Mouse (Mus musculus): ENCODE measurements around the gene Gfral. TPM values are rescaled to one million over a fixed set of nuclear protein-coding genes. Genes with fewer than 3 reads are reported as not detected.
A peak's percentile ranks its signal among the peaks of the same experiment; 100 is the strongest.
"Not testable (repeated sequence)": the region's sequence is repeated elsewhere in the genome, so short reads cannot be mapped to it uniquely, and the experiment has no call there.

The Gfral gene
- not detected for polyA plus RNA-seq (2017; shearing (Covaris generic))

DNA sequence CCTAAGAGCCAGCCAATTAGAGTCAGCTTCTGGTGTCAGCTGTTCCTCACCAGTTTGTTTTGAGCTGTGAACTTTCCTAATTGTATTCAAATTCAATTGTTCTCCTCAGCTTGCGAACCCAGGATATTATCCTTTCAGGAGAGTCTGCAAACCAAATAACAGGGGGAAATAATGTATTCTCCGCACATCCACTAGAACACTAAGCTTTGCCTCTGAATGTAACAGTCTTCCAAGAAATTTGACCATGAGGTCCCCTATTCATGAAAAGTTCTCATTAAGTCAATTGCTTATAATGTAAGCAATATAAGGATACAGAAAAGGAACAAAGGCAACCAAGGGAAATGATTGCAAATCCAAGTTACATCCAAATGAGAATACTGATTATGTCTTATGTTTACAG, at the start of gene Gfral:
Gfral (minus strand) TSS at position 101 of the 400 bp plus-strand sequence.
- ATAC-seq, result no peak

DNA sequence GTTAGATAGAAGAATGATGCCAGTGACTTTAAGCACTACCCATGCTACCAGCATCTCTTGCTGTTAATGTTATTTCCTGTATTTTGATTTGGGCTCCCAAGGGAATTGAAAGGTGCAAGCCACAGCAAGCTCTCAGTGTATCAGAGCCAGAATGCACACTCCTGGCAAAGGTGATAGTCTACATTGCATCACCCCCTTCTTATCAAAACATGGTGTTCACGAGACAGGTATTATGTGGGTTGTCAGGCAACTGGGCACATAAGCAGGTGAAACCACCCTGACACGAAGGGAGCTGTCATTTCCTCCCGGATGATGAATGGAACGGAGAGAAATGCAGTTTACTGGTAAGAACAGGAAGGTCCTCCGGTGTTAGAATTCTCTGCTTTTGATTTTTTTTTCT, 44.3 kb upstream of the Gfral start:
- no peak for ATAC-seq

DNA sequence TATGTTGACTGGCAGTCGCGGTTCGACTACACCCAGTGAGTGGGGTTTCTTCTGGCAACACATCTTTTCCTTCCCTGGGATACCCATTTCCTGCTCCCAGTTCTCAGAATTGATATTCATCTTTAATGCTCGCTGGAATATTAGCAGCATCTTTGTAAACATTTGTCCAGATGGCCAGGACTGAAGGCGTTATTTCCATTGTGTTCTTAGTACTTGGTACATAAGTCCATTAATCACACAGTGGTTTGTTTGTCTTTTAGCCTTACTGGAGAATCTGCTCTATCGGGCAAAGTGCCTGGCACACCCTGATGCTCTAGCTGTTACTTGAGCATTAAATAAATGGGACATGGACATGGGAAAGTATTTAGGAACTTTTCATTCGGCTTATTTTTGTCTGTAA, 39.1 kb upstream of the Gfral start:
- ATAC-seq, result no peak

DNA sequence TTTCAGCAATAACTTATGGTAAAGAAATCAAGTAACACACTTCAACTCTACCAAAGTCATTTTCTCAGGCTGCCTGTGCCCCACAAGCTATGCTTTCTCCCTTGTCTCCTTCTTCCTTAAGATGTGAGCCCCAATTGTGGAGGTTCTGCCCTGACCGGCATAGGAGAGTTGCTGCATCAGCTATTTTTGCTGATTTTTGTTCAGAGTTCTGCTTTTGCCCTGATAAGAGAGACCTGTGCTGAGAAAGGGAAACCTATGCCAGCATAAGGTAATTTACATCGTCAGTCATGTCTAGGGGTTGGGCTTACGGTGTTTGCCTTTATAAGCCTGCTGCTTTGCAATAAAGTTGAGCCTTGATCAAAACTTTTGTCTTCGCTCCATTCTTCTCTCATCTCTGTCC, 38.7 kb upstream of the Gfral start:
- ATAC-seq, result no peak

DNA sequence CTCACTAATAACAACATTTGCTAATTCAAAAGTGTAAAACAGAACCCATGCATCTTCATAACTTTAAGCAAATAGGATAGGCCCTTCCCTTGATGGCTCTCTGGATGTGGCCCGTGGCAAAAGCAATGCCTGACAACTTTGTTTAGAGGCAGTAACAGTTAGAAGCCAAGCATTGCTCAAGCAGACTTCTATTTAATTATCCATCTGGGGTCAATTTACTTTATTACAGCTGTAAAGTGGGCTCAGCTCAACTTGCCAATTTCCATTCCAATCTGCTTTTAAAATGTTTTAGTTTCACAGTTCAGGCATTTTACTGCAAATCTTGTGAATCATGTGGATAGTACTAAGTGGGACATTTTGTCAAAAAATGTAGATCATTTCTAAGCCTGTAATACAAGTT, 28.9 kb upstream of the Gfral start:
- no peak for ATAC-seq

DNA sequence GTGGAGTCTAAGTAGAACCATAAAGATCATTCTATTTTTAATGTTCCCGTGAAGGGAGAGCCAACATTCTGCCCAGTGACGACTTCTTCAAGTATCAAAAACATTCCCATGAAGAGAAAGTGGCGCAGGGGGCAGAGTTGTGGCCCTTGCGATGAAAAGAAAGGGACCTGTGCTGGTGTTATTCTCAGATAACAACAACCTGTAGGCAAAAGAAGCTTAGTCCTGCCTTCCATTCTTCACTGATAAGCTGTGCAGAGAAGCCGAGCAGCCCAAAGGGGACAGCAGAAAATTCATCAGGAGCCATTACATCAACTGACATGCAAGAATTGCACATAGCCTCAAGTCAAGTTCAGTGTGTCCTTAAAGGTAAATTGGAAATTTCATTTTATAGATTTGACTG, 24.5 kb upstream of the Gfral start:
- ATAC-seq, result no peak

DNA sequence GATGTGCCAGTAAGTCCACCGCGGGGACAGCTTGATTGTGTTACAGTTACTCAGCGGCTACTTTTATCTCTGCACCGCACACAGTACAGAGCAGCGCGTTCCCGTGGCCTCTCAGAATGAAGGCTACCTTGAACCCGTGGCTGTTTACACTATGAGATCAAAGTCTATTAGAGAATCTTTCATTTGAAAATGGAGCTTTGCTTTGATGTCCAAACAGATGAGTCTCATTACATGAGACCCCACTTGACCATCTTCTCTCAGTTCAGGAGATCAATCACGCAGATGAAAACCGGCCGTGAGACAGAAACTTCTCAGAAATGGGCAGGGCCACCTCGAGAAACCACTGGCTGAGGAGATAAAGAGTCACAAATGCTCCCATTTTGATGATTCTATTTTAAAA, 23.8 kb upstream of the Gfral start:
- ATAC-seq, result no peak

DNA sequence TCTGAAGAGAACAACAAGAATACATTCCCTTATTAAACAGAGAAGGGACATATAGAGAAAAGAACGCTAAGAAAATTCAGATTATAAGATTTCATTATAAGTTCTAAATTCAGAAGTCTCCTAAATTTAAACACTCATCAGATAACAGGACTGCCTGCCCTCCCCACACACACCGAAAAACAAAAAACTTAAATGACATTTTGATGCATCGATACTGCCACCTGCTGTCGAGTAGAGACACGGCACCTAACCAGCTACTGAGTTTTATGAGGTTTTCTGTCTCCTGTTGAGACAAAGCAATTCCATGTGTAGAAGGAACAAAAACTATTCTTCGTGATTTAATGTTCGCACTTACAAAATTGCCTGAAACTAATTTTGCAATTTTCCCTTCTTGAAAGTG, 23.2 kb upstream of the Gfral start:
- peak; percentile 54 for ATAC-seq

DNA sequence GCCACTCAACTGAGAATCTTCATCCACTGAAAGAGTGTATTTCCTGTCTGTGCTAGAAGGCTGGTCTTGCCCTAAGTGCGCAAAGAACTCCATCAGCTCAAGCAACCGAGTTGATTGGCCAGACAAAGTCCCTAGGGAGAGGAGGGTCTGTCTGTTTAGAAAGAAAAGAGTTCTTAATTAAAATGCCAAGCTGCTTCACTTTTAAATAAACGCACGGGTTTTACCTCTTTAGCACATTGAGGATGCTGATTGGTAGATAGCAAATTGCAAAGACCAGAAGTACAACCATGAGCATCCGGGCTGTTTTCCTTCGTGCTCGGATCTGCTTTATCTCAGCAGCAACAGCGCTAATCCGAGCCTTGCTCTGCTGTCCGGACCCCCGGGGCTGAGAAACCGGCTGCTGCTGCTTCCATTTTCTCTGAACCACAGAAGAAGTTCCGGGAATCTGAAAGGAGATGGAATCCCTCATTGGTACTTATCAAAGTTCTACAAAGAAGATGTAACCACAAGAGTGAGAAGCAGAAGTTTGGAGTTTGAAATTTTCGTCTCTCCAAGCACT, 22.6 kb upstream of the Gfral start:
- ATAC-seq, result peak; percentile 53

DNA sequence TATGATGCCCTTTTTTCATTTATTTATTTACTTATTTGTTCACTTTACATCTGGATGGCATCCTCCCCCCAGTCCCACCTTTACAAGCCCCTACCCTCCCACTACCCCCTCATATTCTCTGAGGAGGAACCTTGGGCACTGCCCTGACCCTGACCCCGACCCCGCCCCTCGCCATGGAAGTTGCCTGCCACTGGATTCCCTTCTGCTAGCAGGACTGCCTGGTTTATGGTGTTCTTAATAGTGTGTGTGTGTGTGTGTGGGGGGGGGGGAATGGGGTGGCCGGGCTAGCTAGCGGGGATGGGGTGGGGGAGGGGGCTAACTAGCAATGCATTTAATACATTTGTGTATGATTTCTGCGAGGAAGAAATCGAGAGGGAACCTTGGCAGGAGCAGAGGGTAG, 21.4 kb upstream of the Gfral start:
- no peak for ATAC-seq

DNA sequence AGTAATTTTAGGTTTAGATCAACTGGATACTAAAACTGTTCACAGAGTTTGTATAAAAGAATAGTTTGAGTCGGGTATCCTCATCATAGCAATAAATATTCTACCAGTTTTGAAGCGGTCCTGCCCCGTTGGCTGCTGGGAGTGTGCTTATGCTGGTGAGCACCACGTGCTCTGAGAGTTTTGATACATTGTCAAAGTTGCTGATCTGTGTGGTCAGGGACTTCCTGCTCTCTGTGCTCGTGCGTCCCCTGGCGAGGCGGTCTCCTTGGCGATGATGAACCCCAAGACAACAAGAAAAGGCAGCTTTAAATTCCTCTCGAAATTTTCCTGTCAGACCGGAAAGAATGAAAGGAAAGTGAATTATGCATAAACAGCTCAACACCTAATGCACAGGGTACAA, 16.9 kb upstream of the Gfral start:
- ATAC-seq, result peak; percentile 67

DNA sequence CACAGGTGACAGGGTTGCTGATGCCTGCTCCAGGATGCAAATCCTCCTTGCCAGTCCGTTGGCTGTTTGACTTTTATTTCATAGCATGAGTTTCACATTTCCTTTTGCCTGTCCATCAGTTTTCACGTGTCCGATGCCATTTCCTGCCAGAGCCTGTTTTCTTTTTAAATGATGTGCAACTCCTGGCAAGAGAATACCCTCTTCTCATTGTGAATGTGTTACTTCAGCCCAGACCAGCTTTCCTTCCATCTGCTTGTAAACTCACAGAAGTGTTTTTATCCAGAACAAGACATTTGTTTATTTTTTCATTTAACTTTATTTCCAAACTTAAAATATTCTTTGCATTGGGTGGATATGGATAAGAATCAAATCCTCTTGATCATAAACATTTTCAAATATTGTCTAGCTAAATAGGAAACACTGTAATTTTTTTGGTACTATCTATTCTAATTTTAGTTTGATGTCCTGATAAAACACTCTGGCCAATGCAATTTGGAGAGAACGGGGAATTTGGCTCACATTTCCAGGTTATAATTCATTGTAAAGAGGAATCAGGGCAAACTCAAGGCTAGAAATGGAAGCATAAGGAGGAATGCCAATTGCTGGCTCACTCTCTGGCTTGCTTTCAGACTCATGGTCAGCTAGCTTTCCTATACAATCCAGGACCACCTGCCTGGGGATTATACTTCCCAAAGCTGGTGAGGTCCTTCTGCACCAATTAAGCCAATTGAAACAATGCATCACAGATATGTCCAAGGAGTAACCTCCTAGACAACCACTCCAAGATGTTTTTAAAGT, 3.9 kb upstream of the Gfral start:
- ATAC-seq, result no peak

DNA sequence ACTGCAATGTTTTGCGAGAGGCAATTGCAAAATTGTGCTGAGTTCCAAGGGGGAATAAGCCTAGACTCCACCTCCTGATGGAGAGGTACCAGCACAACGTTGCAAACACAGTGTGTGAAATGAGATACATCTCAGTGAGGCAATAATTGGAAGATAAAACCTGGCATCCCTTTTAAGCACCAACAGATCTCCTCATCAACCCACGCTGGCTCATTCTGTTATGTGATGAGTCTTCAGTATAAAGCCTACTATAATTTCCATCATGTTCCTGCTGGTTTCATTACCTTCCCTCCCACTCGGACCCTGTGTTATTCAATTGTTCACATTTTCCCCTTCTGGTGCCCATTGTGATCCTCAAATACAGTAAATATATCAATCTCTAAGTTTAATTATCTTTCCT, 1.2 kb upstream of the Gfral start:
- ATAC-seq, result no peak

DNA sequence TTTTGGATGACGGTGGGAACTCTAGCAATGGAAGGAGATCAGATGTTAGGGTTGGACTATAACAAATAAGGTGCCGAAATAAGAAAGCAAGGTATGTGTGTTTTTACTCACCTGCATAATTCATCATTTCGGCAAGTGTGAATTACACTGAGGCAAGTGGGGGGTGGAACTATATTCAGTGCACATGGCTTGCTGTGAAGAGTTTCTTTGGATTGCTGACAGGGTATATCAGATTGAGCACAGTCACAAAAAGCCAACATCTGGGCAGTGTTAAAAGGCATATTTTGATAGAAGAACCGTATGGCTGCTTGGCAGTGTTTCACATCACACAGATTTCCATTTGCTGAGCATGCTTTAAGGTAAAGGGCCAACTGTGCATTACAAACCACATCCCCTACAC, 16.5 kb downstream of the Gfral start:
- no peak for ATAC-seq

DNA sequence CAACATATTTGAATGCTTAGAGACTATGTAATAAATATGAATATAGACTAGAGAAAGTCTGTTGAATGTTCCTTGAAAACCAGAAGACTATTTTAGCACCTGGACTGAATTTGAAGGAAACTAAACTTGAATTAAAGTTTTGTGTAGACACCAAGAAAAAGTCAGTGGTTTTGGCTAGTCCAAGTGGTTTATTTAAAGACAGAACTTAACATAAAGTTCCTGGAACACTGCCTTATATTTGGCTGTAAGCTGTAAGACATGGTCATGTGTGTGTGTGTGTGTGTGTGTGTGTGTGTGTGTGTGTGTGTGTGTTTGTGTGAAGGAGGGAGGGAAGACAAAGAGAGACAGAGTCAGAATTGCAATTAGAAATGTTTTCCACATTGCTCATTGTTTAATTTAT, 34.2 kb downstream of the Gfral start:
- no peak for ATAC-seq

DNA sequence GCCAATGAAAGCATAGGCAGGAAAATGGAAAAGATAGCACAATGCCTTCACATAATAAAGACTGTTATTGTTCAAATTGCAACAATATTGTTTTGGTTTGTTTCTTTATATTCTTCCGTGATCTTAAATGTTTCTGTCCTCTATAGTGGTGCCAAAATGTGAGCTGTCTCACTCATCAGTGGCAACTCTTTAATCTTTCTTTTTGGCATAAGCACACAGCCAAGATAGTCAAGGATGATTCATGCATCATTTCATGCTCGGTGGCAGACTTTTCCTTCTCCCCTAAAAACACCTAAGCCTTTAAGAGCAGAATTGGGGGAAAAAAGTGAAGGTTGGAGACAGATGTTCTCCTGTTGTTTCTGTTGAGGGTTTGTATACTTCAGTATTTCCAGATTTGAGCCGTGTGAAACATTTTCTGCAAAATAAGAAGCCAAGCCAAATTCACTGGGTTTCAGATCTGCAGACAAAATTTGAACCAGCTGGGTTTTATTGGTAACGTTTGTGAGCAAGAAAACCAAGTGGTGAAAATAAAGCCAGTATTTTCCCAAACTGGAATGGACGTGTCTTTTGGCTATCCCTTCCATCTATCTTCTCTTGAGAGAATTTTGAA, 40.7 kb downstream of the Gfral start:
- ATAC-seq, result no peak

DNA sequence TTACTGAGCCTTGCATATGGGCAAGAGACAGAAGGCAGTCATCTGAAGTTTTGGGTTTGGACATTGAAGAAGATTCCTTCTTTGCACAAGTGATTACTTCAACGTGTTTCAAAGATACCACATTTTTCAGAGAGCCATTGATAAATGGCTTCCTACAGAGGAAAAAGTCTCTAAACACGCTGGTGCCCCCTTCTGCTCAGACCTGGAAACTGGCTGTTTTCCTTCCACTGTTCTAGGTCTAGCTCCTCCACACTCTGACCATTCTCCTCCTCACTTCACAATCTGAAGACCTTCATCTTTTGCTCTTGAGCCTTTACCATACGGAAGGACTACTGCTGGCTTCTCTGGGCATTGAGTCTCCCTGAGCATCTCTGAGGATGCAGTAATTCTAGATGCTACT, 45.1 kb downstream of the Gfral start:
- no peak for ATAC-seq

DNA sequence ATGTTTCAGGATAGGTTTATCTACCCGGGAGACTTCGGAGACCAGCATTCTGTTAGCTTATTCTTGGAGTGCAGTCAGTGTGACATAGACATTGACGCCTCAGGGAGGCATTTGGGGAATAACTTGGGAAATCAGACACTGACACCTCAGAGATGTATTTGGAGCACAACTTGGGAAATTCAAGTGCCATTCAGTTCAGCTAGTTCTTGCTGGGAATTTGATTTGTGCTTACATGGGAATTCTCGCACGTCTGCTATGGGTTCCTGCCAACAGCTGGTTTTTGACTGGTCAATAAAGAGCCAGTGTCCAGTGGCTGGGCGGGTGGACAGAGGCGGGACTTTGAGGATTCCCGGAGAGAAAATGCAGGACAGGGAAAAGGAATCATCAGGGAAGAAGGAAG, 51.0 kb downstream of the Gfral start:
- no peak for ATAC-seq

DNA sequence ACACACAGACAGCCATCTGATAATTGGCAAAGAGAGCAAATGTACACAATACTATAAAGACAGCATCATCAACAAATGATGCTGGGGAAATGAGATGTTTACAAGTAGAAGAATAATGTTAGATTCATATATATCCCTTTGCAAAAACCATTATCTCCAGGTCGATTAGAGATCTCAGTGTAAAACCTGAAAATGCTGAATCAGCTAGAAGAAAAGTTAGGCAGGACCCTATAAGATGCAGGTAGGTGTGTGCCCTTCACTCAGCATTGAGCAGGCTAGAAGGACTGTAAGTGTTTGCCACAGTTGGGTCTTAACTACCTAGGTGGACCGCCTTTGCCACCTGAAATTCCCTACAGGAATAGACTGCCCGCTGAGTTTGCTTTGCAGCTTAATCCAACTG, 67.9 kb downstream of the Gfral start:
- no peak for ATAC-seq

DNA sequence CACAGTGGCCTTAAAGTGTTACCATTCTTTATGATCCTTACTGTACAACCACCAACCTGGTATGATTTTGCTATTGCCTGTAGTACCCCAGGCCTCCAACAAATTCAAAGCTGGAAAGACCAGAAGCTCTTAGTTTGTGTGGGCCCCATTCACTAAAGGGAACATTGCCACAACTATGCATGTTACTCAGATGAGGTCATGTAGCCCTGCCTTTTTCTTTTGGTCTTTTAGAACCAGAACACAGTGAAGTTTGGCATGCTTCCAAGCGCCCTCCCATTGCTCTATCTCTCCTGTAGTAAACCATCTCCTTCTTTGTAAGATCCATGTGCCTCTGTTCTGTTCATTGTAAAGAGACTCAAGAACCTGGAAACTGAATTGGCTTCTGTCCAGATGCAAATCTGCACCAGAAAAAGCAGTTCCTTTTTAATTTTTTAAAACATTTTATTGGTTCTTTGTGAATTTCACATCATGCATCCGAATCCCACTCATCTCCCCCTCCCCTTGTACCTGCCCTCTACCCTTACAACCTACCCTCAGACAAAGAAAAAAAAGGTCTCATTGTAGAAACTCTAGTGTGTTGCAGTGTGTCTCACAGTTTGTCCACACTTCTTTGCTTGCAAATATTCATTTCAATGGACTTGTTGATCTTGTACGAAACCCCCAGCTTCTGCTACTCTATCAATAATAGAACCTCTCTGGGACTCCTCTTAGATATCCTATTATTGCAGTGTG, 74.9 kb downstream of the Gfral start:
- no peak for ATAC-seq

DNA sequence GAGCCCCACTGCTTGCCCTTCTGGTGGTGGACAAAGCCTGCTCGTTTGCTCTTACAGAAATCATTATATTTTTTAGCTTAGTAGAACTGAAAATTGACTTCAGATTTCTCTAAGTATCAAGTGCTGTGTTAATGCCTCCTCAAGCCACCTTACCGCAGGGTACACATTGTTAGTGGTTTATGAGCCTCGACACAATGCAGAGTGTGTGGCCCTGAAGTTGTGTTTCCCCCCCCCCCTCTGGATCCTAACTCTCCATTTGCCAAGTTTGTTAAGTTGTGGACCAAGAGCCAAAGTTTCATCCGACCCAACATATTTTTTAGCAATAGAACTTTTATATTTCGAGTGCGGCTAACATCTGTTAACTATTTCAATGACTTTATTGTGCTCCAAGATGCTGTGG, 79.4 kb downstream of the Gfral start:
- ATAC-seq, result no peak

DNA sequence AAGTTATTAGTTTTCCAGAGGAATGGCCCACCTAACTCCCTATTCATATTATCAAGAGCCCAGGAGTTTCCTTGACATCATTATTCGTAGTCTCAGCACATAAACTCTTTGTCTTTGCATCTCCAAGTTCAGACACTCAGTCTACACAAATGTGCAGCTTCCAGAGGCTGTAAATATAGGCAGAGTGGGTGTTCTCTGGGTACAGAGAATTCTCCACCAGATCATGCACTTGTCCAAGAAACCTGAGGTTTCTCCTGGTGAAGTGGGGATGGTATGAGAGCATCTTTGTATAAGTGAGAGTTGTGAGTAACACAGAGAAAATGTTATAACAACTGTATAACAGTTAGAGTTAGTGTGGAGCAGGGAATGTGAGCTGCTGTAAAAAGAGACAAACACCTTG, 84.1 kb downstream of the Gfral start:
- ATAC-seq, result no peak

DNA sequence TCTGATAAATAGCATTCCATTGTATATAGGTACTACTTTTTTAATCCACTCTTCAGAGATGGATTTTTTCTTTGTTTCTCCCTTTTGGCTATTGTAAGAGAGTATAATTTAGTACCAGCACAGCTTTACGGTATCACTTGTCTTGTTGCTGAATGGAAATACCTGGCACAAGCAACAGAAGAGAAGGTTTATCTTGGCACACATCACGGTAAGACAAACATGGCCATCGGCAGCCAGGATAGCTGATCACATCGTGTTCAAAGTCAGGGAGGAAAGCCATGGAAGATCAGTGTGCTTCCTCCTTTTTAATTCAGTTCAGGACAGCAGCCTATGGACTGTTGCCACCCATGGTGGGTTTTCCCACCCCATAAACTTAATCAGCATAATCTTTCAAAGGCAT, 89.2 kb downstream of the Gfral start:
- ATAC-seq, result no peak

DNA sequence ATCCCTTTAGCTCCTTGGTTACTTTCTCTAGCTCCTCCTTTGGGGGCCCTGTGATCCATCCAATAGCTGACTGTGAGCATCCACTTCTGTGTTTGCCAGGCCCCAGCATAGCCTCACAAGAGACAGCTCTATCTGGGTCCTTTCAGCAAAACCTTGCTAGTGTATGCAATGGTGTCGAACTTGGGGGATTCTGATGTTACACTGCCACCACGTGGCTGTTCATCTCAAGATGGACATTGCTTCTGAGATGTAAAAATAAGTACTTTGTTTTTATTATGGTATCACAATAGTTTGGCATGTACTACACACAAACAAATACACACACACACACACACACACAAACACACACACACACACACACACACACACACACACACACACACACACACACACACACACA, 90.6 kb downstream of the Gfral start:
- ATAC-seq, result not testable (repeated sequence)
